Mouse (Mus musculus) heart, embryonic 15.5 days (tissue): ENCODE measurements around the gene Clmn. TPM values are rescaled to one million over a fixed set of nuclear protein-coding genes. Genes with fewer than 3 reads are reported as not detected.
"Not testable (repeated sequence)": the region's sequence is repeated elsewhere in the genome, so short reads cannot be mapped to it uniquely, and the experiment has no call there.

Experiments
- ATAC-seq: fragments of 200-750 bp; cut with Nextera tagmentation; replicated peaks from 2 replicates; pipeline ENCODE4 v1.8.0; 2017; ENCODE audit warnings: low read depth, moderate TSS enrichment; ENCODE audit not compliant: insufficient number of reproducible peaks, insufficient read depth, low FRiP score
- H3K27ac ChIP-seq: fragments of 300-500 bp; sonication (generic); 2 replicates; pipeline ENCODE4 v1.5.1; 2015; ENCODE audit warnings: mild to moderate bottlenecking, inconsistent platforms
- H3K27me3 ChIP-seq: fragments of 300-500 bp; sonication (generic); 2 replicates; pipeline ENCODE4 v1.6.1; 2015; ENCODE audit warnings: inconsistent platforms
- H3K36me3 ChIP-seq: fragments of 300-500 bp; sonication (generic); 2 replicates; pipeline ENCODE4 v1.6.1; 2015; ENCODE audit warnings: mild to moderate bottlenecking, inconsistent platforms
- H3K4me1 ChIP-seq: fragments of 300-500 bp; sonication (generic); replicated peaks from 2 replicates; pipeline ENCODE4 v1.6.1; 2015; ENCODE audit warnings: inconsistent platforms
- H3K4me2 ChIP-seq: fragments of 300-500 bp; sonication (generic); 2 replicates; pipeline ENCODE4 v1.6.1; 2015; ENCODE audit warnings: inconsistent platforms, mild to moderate bottlenecking, moderate library complexity
- H3K4me3 ChIP-seq: fragments of 300-500 bp; sonication (generic); 2 replicates; pipeline ENCODE4 v1.5.1; 2015; ENCODE audit warnings: mild to moderate bottlenecking, inconsistent platforms
- H3K9ac ChIP-seq: fragments of 300-500 bp; sonication (generic); 2 replicates; pipeline ENCODE4 v1.6.1; 2015; ENCODE audit warnings: mild to moderate bottlenecking, inconsistent platforms
- H3K9me3 ChIP-seq: fragments of 300-500 bp; sonication (generic); replicated peaks from 2 replicates; pipeline ENCODE4 v1.6.1; 2016; ENCODE audit warnings: inconsistent platforms
- WGBS: fragments of 180-500 bp; shearing (Covaris S2); methylation state at CpG from one replicate; pipeline ENCODE4 v1.1.7; 2015; ENCODE audit warnings: mixed read lengths; 5-methylcytosine and 5-hydroxymethylcytosine counted together
- polyA plus RNA-seq: library from polyadenylated mRNA; unstranded; fragments of >200 nt; fragmentation: Nextera tagmentation; extraction: Ambion mirVana; gene quantifications from 2 replicates; pipeline ENCODE4 v1.2.1, GENCODE M21; 2015

The Clmn gene
- polyA plus RNA-seq, 1 experiment from 2014 or later, result 0.54 TPM

GRCm38 (mm10) chr12:104726436-104726835 is 138.4 kb downstream of the Clmn start:
- 86% methylated on average over 2 of the region's 2 CpGs for WGBS
- H3K27me3 ChIP-seq, H3K27ac ChIP-seq, H3K4me1 ChIP-seq, ATAC-seq, H3K9me3 ChIP-seq, H3K4me3 ChIP-seq, H3K4me2 ChIP-seq, H3K9ac ChIP-seq: not testable (repeated sequence)
- peaks cover 51% of the 10 kb centered on the region for H3K36me3 ChIP-seq

GRCm38 (mm10) chr12:104722056-104722455 is 142.8 kb downstream of the Clmn start:
- H3K4me3 ChIP-seq, result no peak overlapping the region
- H3K4me1 ChIP-seq, result peaks cover 6% of the 10 kb centered on the region
- no peak for ATAC-seq
- H3K9ac ChIP-seq, result no peak overlapping the region
- 92% methylated on average over 10 of the region's 10 CpGs for WGBS
- no peaks in the 10 kb centered on the region for H3K27me3 ChIP-seq
- H3K27ac ChIP-seq, result no peak overlapping the region
- peaks cover 34% of the 10 kb centered on the region for H3K36me3 ChIP-seq
- no peak overlapping the region for H3K4me2 ChIP-seq
- H3K9me3 ChIP-seq, result no peaks in the 10 kb centered on the region

GRCm38 (mm10) chr12:104721011-104721410 is 143.9 kb downstream of the Clmn start:
- H3K9me3 ChIP-seq, result no peaks in the 10 kb centered on the region
- peaks cover 28% of the 10 kb centered on the region for H3K36me3 ChIP-seq
- H3K27me3 ChIP-seq, result no peaks in the 10 kb centered on the region
- no peak overlapping the region for H3K27ac ChIP-seq
- no peak overlapping the region for H3K4me2 ChIP-seq
- H3K9ac ChIP-seq, result no peak overlapping the region
- no peak overlapping the region for H3K4me3 ChIP-seq
- peaks cover 6% of the 10 kb centered on the region for H3K4me1 ChIP-seq
- ATAC-seq, result no peak
- 77% methylated on average over 3 of the region's 3 CpGs for WGBS

GRCm38 (mm10) chr12:104718956-104719355 is 145.9 kb downstream of the Clmn start:
- peaks cover 36% of the 10 kb centered on the region for H3K36me3 ChIP-seq

GRCm38 (mm10) chr12:104716409-104716808 is 148.5 kb downstream of the Clmn start:
- Histone ChIP-seq H3K4me3 (no peak overlapping the region), H3K4me2 (no peak overlapping the region), H3K36me3 (peaks cover 38% of the 10 kb centered on the region), H3K4me1 (peaks cover 6% of the 10 kb centered on the region), H3K9ac (no peak overlapping the region), H3K27me3 (no peaks in the 10 kb centered on the region), H3K9me3 (no peaks in the 10 kb centered on the region), H3K27ac (no peak overlapping the region)
- ATAC-seq, result no peak
- WGBS, result 82% methylated on average over 5 of the region's 5 CpGs

More at GRCm38 (mm10) chr12:104718956-104719355, 145.9 kb downstream of the Clmn start:
- H3K4me3 ChIP-seq, result no peak overlapping the region
- no peaks in the 10 kb centered on the region for H3K27me3 ChIP-seq
- ATAC-seq, result no peak; the same call in 1 of the 2 replicates
- H3K9me3 ChIP-seq, result no peaks in the 10 kb centered on the region
- no peak overlapping the region for H3K4me2 ChIP-seq
- no peak overlapping the region for H3K27ac ChIP-seq
- peaks cover 6% of the 10 kb centered on the region for H3K4me1 ChIP-seq
- H3K9ac ChIP-seq, result no peak overlapping the region
- 72% methylated on average over 5 of the region's 5 CpGs for WGBS

GRCm38 (mm10) chr12:104715453-104715852 is 149.4 kb downstream of the Clmn start:
- Histone ChIP-seq H3K27ac (no peak overlapping the region), H3K4me1 (peaks cover 6% of the 10 kb centered on the region), H3K27me3 (no peaks in the 10 kb centered on the region), H3K36me3 (peaks cover 42% of the 10 kb centered on the region), H3K4me2 (no peak overlapping the region), H3K9me3 (no peaks in the 10 kb centered on the region), H3K4me3 (no peak overlapping the region), H3K9ac (no peak overlapping the region)
- ATAC-seq, result no peak
- WGBS, result 87% methylated on average over 5 of the region's 5 CpGs

Other genes starting within 250 kb of the Clmn start
- 23.7 and 24.4 TPM in 2 replicates for gene Dicer1, start 113.1 kb downstream of the Clmn start, polyA plus RNA-seq
- gene Syne3, start 144.7 kb upstream of the Clmn start, polyA plus RNA-seq, result 1.6 and 2.0 TPM in 2 replicates
- 155 and 163 TPM in 2 replicates for gene Glrx5, start 167.6 kb upstream of the Clmn start, polyA plus RNA-seq